ENCODE assay signal across 9 mouse cellular contexts in genomic region chr8:83893915-83894314, GRCm38 (mm10). TPM values are rescaled to one million over a fixed set of nuclear protein-coding genes. Genes with fewer than 3 reads are reported as not detected.
DNase-seq lines count a peak whose midpoint lies in the region; ATAC-seq and TF ChIP-seq lines count a peak whose summit lies in the region.
"Had no signal": no experiment of that assay in that cellular context is flagged by ENCODE, and none has a peak within 500 bp of the region (broad histone marks: within the 10 kb centered on the region; RNA-seq: fewer than 3 reads in every experiment).

No protein-coding gene starts in this region.

- TF ChIP-seq POLR2A in CH12.LX (IDR thresholded peaks at IDR 0.05; ENCODE audit: low read depth, low read length), result no peak

- in situ Hi-C loops in CH12.LX (cut with MboI; ENCODE audit: low pct_ligation_motif_present, low pct_unique_long_range_greater_than_20kb, low sequenced_read_pairs), result loop anchor here (10.0 kb wide), 1 partner anchor 61 kb away; the partner anchor contains the start of genes Asf1b and Gm10644

- H3K4me1 ChIP-seq in CH12.LX (ENCODE audit: control insufficient read depth in 1 of 2, insufficient read depth in 2 of 2), result peaks cover 3 to 12% of the 10 kb centered on the region in 2 experiments; a peak in 2 of 4 replicates

- H3K36me3 ChIP-seq in CH12.LX (replicated peaks in 1 of 2; ENCODE audit: control insufficient read depth in 1 of 2, insufficient read depth in 1 of 2, low read length in 1 of 2), result no peaks in the 10 kb centered on the region
- H3K36me3 ChIP-seq: limb, embryonic 15.5 days had no signal

- TF ChIP-seq CTCF in CH12.LX (conservative IDR thresholded peaks at IDR 0.05 in 1 of 2, IDR thresholded peaks at IDR 0.05 in 1 of 2; ENCODE audit: low read depth in 2 of 2, low read length in 2 of 2), result peak; percentile 57 to 93
- peak; percentile 94 for TF ChIP-seq CTCF in gastrocnemius, adult 2 months (IDR thresholded peaks at IDR 0.05)

- H3K27ac ChIP-seq in CH12.LX (ENCODE audit: insufficient read depth, low read depth), result no peak overlapping the region
- no peak overlapping the region for H3K27ac ChIP-seq in gastrocnemius, adult 2 months
- H3K27ac ChIP-seq: limb, embryonic 15.5 days had no signal

- peak; percentile 50; the same call in 1 of the 2 replicates for ATAC-seq in monocyte, adult 5-6 weeks (replicated peaks; ENCODE audit: insufficient number of reproducible peaks, low FRiP score, low TSS enrichment, poor library complexity, severe bottlenecking)

- no peaks in the 10 kb centered on the region for H3K79me2 ChIP-seq in CH12.LX (replicated peaks; ENCODE audit: control insufficient read depth, extremely low read depth, insufficient read depth, poor library complexity, severe bottlenecking)

- intact Hi-C loops in heart, postnatal 25 days (cut with DNase I), result loop anchor here (1.0 to 2.0 kb wide), 3 partner anchors 111 to 229 kb away; no protein-coding TSS in a partner anchor
- intact Hi-C loops in gastrocnemius, adult 2 months (cut with DNase I), result loop anchor here (1.0 to 2.0 kb wide), 2 partner anchors 170 to 231 kb away; no protein-coding TSS in a partner anchor

- TF ChIP-seq RAD21 in CH12.LX (IDR thresholded peaks at IDR 0.05; ENCODE audit: low read depth, low read length), result peak; percentile 85

- no peak overlapping the region for H3K4me3 ChIP-seq in CH12.LX (replicated peaks in 1 of 3; ENCODE audit: low read depth in 2 of 3, low read length in 2 of 3, poor library complexity in 1 of 3)
- H3K4me3 ChIP-seq in gastrocnemius, adult 2 months, result no peak overlapping the region
- H3K4me3 ChIP-seq: limb, embryonic 15.5 days had no signal

- dilution Hi-C loops in CH12.LX (cut with MboI; ENCODE audit: extremely low pct_ligation_motif_present, extremely low pct_unique_long_range_greater_than_20kb, low sequenced_read_pairs), result no loop called here

- peak; percentile 69 for DNase-seq in heart, adult 8-10 months (ENCODE audit: low spot score)
- no peak for DNase-seq in heart, postnatal 25 days (ENCODE audit: low spot score)
- DNase-seq in CH12.LX (ENCODE audit: extremely low read depth), result peak; percentile 71
- DNase-seq in c-Kit-positive CD71-positive TER-119-positive erythroid progenitor cells, embryonic 14.5 days (ENCODE audit: low spot score), result peak; percentile 62
- DNase-seq in gastrocnemius, adult 2 months, result peak; percentile 80
- DNase-seq in layer of hippocampus, postnatal 36 days, result peak; percentile 66 to 77
- peak; percentile 69 for DNase-seq in testis, postnatal 14 days (ENCODE audit: low spot score)

- no peak for TF ChIP-seq EP300 in CH12.LX (IDR thresholded peaks at IDR 0.05; ENCODE audit: low read length)

- H3K27me3 ChIP-seq in CH12.LX (replicated peaks), result peaks cover 23% of the 10 kb centered on the region

- H3K9ac ChIP-seq in CH12.LX (ENCODE audit: insufficient read depth, low read depth), result no peak overlapping the region
- H3K9ac ChIP-seq: limb, embryonic 15.5 days had no signal

- peaks cover 4% of the 10 kb centered on the region for H3K9me3 ChIP-seq in CH12.LX (replicated peaks; ENCODE audit: low read length)
- H3K9me3 ChIP-seq: limb, embryonic 15.5 days had no signal

- H3K4me2 ChIP-seq in CH12.LX (ENCODE audit: insufficient read depth, low read depth, poor library complexity, severe bottlenecking), result no peak overlapping the region
- H3K4me2 ChIP-seq: limb, embryonic 15.5 days had no signal

TF ChIP-seq in CH12.LX, 34 proteins besides CTCF, POLR2A, EP300 and RAD21:
- no peak for TF ChIP-seq ZMIZ1 (IDR thresholded peaks at IDR 0.05; ENCODE audit: low read depth, low read length)
- no peak for TF ChIP-seq NRF1 (IDR thresholded peaks at IDR 0.05; ENCODE audit: low read depth, low read length)
- TF ChIP-seq SMC3 (IDR thresholded peaks at IDR 0.05; ENCODE audit: low read depth, low read length), result peak; percentile 80

RNA-seq across cellular contexts. Expression of gene Adgrl1, which starts 6.0 kb away (rescaled TPM):
- 10 to 100 TPM; 10.8 to 17.6 (median 14.2) TPM for total RNA-seq in heart, adult 8-10 months (2022)
- 10 to 100 TPM; 12.7 to 17.8 TPM for total RNA-seq in heart, postnatal 25 days (2021)
- total RNA-seq in CH12.LX (2012; rRNA removed), result 12.5 and 14.8 TPM in 2 replicates
- total RNA-seq in CH12.LX (2014; rRNA removed), result 3.5 and 4.4 TPM in 2 replicates
- 9.7 and 14.5 TPM in 2 replicates for polyA plus RNA-seq in CH12.LX (2012; ENCODE audit: insufficient read length, low read depth)
- 10 to 100 TPM; 14.7 to 22.5 TPM for total RNA-seq in gastrocnemius, adult 2 months (2021)
- 100 to 1,000 TPM; 319 to 321 TPM for total RNA-seq in layer of hippocampus, postnatal 36 days (2021)
- 0.53 to 4.7 TPM (median 1.5 TPM) in 3 replicates for total RNA-seq in monocyte, adult 5-6 weeks (2017)

Comparison
In these comparisons a context has a peak if more than half of its experiments do, and no peak if none do; other contexts are left out.
1. RNA of gene Adgrl1, which starts 6.0 kb away (total RNA-seq): 319 to 321 TPM in layer of hippocampus, postnatal 36 days; 14.7 to 22.5 TPM in gastrocnemius, adult 2 months, 12.7 to 17.8 TPM in heart, postnatal 25 days, 10.8 to 17.6 TPM in heart, adult 8-10 months, 3.5 to 14.8 TPM in CH12.LX and 0.53 to 4.7 TPM in monocyte, adult 5-6 weeks; every median in the first group is over 10 times any median in the second.